Mouse (Mus musculus) liver, embryonic 11.5 days (tissue): Measurements from ENCODE around the gene Ptprj. TPM values are rescaled to one million over a fixed set of nuclear protein-coding genes. Genes with fewer than 3 reads are reported as not detected.
A peak's percentile ranks its signal among the peaks of the same experiment; 100 is the strongest.

Experiments
- ATAC-seq: fragments of 200-750 bp; cut with Nextera tagmentation; replicated peaks from 2 replicates; pipeline ENCODE4 v1.8.0; 2017; ENCODE audit warnings: moderate number of reproducible peaks, mild to moderate bottlenecking, moderate TSS enrichment, moderate library complexity; ENCODE audit not compliant: low FRiP score
- DNase-seq: peaks from one replicate; pipeline ENCODE4 v3.0.0-alpha.2; 2017; ENCODE audit warnings: low spot score
- H3K27ac ChIP-seq: fragments of 300-500 bp; sonication (generic); 2 replicates; pipeline ENCODE4 v1.5.1; 2014; ENCODE audit warnings: mild to moderate bottlenecking, low read depth, low read length, control low read depth
- H3K27me3 ChIP-seq: fragments of 300-500 bp; sonication (generic); replicated peaks from 2 replicates; pipeline ENCODE4 v1.6.1; 2014; ENCODE audit warnings: low read length, mixed read lengths; ENCODE audit not compliant: control insufficient read depth, insufficient read depth
- H3K36me3 ChIP-seq: fragments of 300-500 bp; sonication (generic); 2 replicates; pipeline ENCODE4 v1.6.1; 2014; ENCODE audit warnings: mild to moderate bottlenecking, low read length, moderate library complexity, mixed read lengths; ENCODE audit not compliant: control insufficient read depth, insufficient read depth
- H3K4me1 ChIP-seq: fragments of 300-500 bp; sonication (generic); replicated peaks from 2 replicates; pipeline ENCODE4 v1.6.1; 2014; ENCODE audit warnings: low read length, mixed read lengths; ENCODE audit not compliant: control insufficient read depth, insufficient read depth
- H3K4me2 ChIP-seq: fragments of 300-500 bp; sonication (generic); 2 replicates; pipeline ENCODE4 v1.6.1; 2014; ENCODE audit warnings: mild to moderate bottlenecking, control low read depth, moderate library complexity
- H3K4me3 ChIP-seq: fragments of 300-500 bp; sonication (generic); 2 replicates; pipeline ENCODE4 v1.5.1; 2014; ENCODE audit warnings: low read depth, low read length, control low read depth
- H3K9ac ChIP-seq: fragments of 300-500 bp; sonication (generic); 2 replicates; pipeline ENCODE4 v1.6.1; 2014; ENCODE audit warnings: low read depth, low read length, control low read depth
- H3K9me3 ChIP-seq: fragments of 300-500 bp; sonication (generic); 2 replicates; pipeline ENCODE4 v1.6.1; 2016; ENCODE audit warnings: low read length, inconsistent platforms, mixed read lengths; ENCODE audit not compliant: control insufficient read depth
- WGBS: fragments of 180-500 bp; shearing (Covaris S2); extraction: QIAGEN DNeasy Blood & Tissue Kit; methylation state at CpG from one replicate; pipeline ENCODE4 v1.1.7; 2014; 5-methylcytosine and 5-hydroxymethylcytosine counted together
- polyA plus RNA-seq: library from polyadenylated mRNA; unstranded; fragments of >200 nt; fragmentation: Nextera tagmentation; extraction: Ambion mirVana; gene quantifications from 2 replicates; pipeline ENCODE4 v1.2.1, GENCODE M21; 2014

The Ptprj gene
- polyA plus RNA-seq, 1 experiment from 2014 or later: 5.1 TPM

DNA sequence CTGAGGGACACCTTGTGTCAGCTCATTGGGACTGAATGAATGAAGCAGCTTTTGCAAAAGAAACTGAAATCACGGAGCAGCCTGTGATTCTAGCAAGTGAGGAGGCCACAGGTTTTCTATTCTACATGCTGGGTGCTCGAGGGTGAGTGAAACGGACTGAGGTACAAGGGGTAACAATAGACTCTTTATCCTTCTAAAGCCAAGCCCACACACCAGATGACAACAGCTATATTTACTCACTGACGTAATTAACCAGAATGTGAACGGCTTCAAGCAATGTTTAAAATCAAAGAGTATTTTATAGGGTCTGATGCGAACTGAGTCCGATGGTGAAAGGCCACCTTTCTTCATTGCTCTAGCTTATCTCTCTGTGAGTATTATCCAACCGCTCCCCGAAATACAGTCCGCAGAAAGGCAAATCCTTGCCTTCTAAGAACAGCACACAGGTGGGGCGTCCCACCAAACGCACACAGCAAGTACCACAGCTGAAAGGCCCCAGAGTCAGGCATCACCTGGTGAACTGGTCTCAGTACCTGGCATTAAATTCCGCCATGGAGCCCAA is 99.6 kb downstream of the Ptprj start:
- H3K4me3 ChIP-seq: no peak overlapping the region
- no peak for ATAC-seq

GRCm38 (mm10) chr2:90478531-90478930 is 101.9 kb downstream of the Ptprj start:
- 78% methylated on average over 7 of the region's 7 CpGs for WGBS
- H3K36me3 ChIP-seq: no peaks in the 10 kb centered on the region
- no peaks in the 10 kb centered on the region for H3K9me3 ChIP-seq
- H3K4me3 ChIP-seq: no peak overlapping the region
- no peaks in the 10 kb centered on the region for H3K27me3 ChIP-seq
- DNase-seq: no peak
- H3K4me1 ChIP-seq: peaks cover 27% of the 10 kb centered on the region
- no peak for ATAC-seq
- H3K4me2 ChIP-seq: no peak overlapping the region
- no peak overlapping the region for H3K27ac ChIP-seq
- H3K9ac ChIP-seq: no peak overlapping the region

More for the DNA sequence above, 99.6 kb downstream of the Ptprj start:
- Histone ChIP-seq H3K4me1 (peaks cover 20% of the 10 kb centered on the region; the same call in 1 of the 2 replicates), H3K27ac (no peak overlapping the region), H3K9me3 (no peaks in the 10 kb centered on the region), H3K27me3 (no peaks in the 10 kb centered on the region), H3K36me3 (no peaks in the 10 kb centered on the region), H3K4me2 (no peak overlapping the region), H3K9ac (no peak overlapping the region)
- no peak for DNase-seq
- 86% methylated on average over 13 of the region's 13 CpGs for WGBS

- no peak overlapping the region for H3K27ac ChIP-seq
- no peak overlapping the region for H3K9ac ChIP-seq
- WGBS: 41% methylated on average over 8 of the region's 8 CpGs
These were observed 102.8 kb downstream of the Ptprj start for GRCm38 (mm10) chr2:90477617-90478016.

GRCm38 (mm10) chr2:90476792-90477191 is 103.7 kb downstream of the Ptprj start:
- 38% methylated on average over 4 of the region's 5 CpGs for WGBS
- H3K9ac ChIP-seq: no peak overlapping the region
- ATAC-seq (no peak), DNase-seq (no peak)
- H3K4me2 ChIP-seq: no peak overlapping the region
- no peak overlapping the region for H3K4me3 ChIP-seq
- peaks cover 27% of the 10 kb centered on the region for H3K4me1 ChIP-seq
- no peaks in the 10 kb centered on the region for H3K36me3 ChIP-seq
- no peaks in the 10 kb centered on the region for H3K9me3 ChIP-seq
- no peak overlapping the region for H3K27ac ChIP-seq
- H3K27me3 ChIP-seq: no peaks in the 10 kb centered on the region

More at GRCm38 (mm10) chr2:90477617-90478016, 102.8 kb downstream of the Ptprj start:
- H3K36me3 ChIP-seq: no peaks in the 10 kb centered on the region
- no peak for DNase-seq
- no peaks in the 10 kb centered on the region for H3K9me3 ChIP-seq
- H3K4me3 ChIP-seq: no peak overlapping the region
- H3K4me1 ChIP-seq: peaks cover 27% of the 10 kb centered on the region
- no peak for ATAC-seq
- H3K27me3 ChIP-seq: no peaks in the 10 kb centered on the region
- H3K4me2 ChIP-seq: no peak overlapping the region

GRCm38 (mm10) chr2:90476319-90476718 is 104.1 kb downstream of the Ptprj start:
- no peak for DNase-seq
- no peaks in the 10 kb centered on the region for H3K9me3 ChIP-seq
- no peaks in the 10 kb centered on the region for H3K27me3 ChIP-seq
- no peak overlapping the region for H3K4me2 ChIP-seq
- no peak overlapping the region for H3K9ac ChIP-seq
- H3K36me3 ChIP-seq: no peaks in the 10 kb centered on the region
- ATAC-seq: no peak
- WGBS: 81% methylated on average over 11 of the region's 11 CpGs
- H3K4me3 ChIP-seq: no peak overlapping the region
- H3K27ac ChIP-seq: no peak overlapping the region
- H3K4me1 ChIP-seq: peaks cover 27% of the 10 kb centered on the region

- no peaks in the 10 kb centered on the region for H3K36me3 ChIP-seq
- H3K4me3 ChIP-seq: peak overlapping the region; percentile 30; the same call in 1 of the 2 replicates
- ATAC-seq: peak; percentile 77
- DNase-seq: peak; percentile 73
- peak overlapping the region; percentile 59 for H3K4me2 ChIP-seq
- WGBS: 4% methylated on average over 11 of the region's 11 CpGs
- no peak overlapping the region for H3K27ac ChIP-seq
- peaks cover 27% of the 10 kb centered on the region for H3K4me1 ChIP-seq
- no peaks in the 10 kb centered on the region for H3K9me3 ChIP-seq
- peak overlapping the region; percentile 8; the same call in 1 of the 2 replicates for H3K9ac ChIP-seq
- H3K27me3 ChIP-seq: no peaks in the 10 kb centered on the region
These were observed 105.6 kb downstream of the Ptprj start for GRCm38 (mm10) chr2:90474593-90475405.

DNA sequence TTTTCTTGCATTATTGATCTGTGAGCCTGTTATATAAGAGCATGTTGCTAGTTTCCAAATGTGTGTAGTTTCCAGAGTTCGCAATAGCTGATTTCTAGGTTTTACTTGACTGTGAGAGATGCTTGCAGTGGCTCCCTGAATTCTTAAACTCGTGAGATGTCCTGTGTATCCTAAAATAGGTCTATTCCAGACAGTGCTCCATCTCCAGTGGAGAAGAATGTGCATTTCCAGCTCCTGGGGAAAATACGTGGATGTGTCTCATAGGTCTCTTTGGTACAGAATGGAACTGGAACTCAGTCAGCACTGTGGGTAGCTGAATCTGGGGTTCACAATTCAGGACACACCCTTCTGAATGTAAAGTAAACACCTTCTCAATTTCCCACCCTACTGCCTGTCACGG is 107.7 kb downstream of the Ptprj start:
- Histone ChIP-seq H3K27me3 (no peaks in the 10 kb centered on the region), H3K27ac (no peak overlapping the region), H3K36me3 (no peaks in the 10 kb centered on the region), H3K4me1 (peaks cover 19% of the 10 kb centered on the region), H3K9ac (no peak overlapping the region), H3K4me3 (no peak overlapping the region), H3K9me3 (no peaks in the 10 kb centered on the region), H3K4me2 (no peak overlapping the region)
- WGBS: 77% methylated on average over 4 of the region's 4 CpGs
- ATAC-seq: no peak
- no peak for DNase-seq

DNA sequence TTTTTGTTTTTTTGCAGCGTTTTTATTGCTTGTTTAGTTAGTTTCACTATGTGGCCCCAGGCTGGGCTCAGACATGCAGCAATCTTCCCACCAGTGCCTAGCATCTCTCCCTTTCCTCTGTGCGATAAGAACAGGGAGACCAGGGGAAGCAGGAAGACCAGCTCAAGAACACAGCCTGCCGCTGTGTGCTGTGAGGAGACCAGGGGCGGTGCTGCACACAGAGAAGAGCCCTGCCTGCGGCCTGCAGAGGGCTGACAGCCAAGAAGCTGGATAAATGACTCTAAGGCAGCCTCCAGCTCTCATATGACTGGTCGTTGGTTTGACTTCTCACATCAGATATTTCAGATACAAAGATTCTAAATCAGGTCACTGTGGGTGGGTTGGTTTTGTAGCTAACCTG is 110.3 kb downstream of the Ptprj start:
- Histone ChIP-seq H3K4me3 (no peak overlapping the region), H3K27ac (no peak overlapping the region), H3K4me2 (no peak overlapping the region), H3K4me1 (peaks cover 3% of the 10 kb centered on the region), H3K9ac (no peak overlapping the region), H3K27me3 (no peaks in the 10 kb centered on the region), H3K9me3 (no peaks in the 10 kb centered on the region), H3K36me3 (no peaks in the 10 kb centered on the region)
- WGBS: 34% methylated on average over 6 of the region's 6 CpGs
- DNase-seq (no peak), ATAC-seq (no peak)

DNA sequence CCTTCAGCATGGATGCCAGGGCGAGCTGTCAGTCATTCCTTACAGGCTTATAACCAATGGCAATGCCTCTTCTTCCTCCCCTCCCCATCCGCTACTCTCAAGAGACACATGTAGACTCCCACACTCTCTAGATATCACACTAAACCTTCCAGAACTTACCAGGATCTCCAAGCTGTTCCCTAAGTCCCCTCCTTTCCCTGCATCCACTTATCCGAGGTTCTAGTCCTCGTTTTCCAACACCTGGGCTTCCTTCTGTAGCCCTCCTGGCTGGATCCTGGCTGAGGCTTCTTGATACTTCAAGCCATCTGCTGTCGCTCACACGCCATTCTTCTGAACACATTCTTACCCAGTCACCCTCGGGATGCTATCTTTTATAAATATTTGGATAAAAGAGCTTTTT is 114.0 kb downstream of the Ptprj start:
- DNase-seq: no peak
- ATAC-seq: no peak
- no peaks in the 10 kb centered on the region for H3K27me3 ChIP-seq
- no peak overlapping the region for H3K27ac ChIP-seq
- WGBS: 74% methylated on average over 7 of the region's 7 CpGs
- H3K36me3 ChIP-seq: 0 out of 2 replicates have a peak, but pooled peaks cover 2% of the 10 kb centered on the region
- H3K9me3 ChIP-seq: no peaks in the 10 kb centered on the region
- no peak overlapping the region for H3K4me2 ChIP-seq
- H3K4me1 ChIP-seq: no peaks in the 10 kb centered on the region
- H3K9ac ChIP-seq: no peak overlapping the region
- H3K4me3 ChIP-seq: no peak overlapping the region
